Mouse (Mus musculus): ENCODE results near the gene Gm21885.
A peak's percentile ranks its signal among the peaks of the same experiment; 100 is the strongest.
"Not testable (repeated sequence)": the region's sequence is repeated elsewhere in the genome, so short reads cannot be mapped to it uniquely, and the experiment has no call there.

Gm21885 gene

GRCm38 (mm10) chr11:94281199-94282181 is at the start of gene Gm21885:
Gm21885 (plus strand) TSS chr11:94281873.
- no peak for DNase-seq (ENCODE audit: low spot score)

- DNase-seq (ENCODE audit: low spot score): no peak
These were observed 48.3 kb upstream of the Gm21885 start for GRCm38 (mm10) chr11:94233405-94233804.

- no peak for DNase-seq (ENCODE audit: low spot score)
These were observed 47.3 kb upstream of the Gm21885 start for GRCm38 (mm10) chr11:94234380-94234779.

- no peak for DNase-seq (ENCODE audit: low spot score)
These were observed 46.8 kb upstream of the Gm21885 start for GRCm38 (mm10) chr11:94234857-94235256.

- peak; percentile 81 for DNase-seq (ENCODE audit: low spot score)
These were observed 45.6 kb upstream of the Gm21885 start for GRCm38 (mm10) chr11:94236074-94236473.

- DNase-seq (ENCODE audit: low spot score): no peak
These were observed 42.9 kb upstream of the Gm21885 start for GRCm38 (mm10) chr11:94238786-94239185.

GRCm38 (mm10) chr11:94239706-94240105 is 42.0 kb upstream of the Gm21885 start:
- no peak for DNase-seq (ENCODE audit: low spot score)

GRCm38 (mm10) chr11:94242760-94243421 is 38.8 kb upstream of the Gm21885 start:
- DNase-seq (ENCODE audit: low spot score): no peak

- no peak for DNase-seq (ENCODE audit: low spot score)
These were observed 38.1 kb upstream of the Gm21885 start for GRCm38 (mm10) chr11:94243422-94244180.

- no peak for DNase-seq (ENCODE audit: low spot score)
These were observed 37.3 kb upstream of the Gm21885 start for GRCm38 (mm10) chr11:94244385-94244784.

GRCm38 (mm10) chr11:94245955-94246788 is 35.5 kb upstream of the Gm21885 start, which contains the start of gene Wfikkn2:
Wfikkn2 (minus strand) TSS chr11:94246005.
- DNase-seq (ENCODE audit: low spot score): no peak

- no peak for DNase-seq (ENCODE audit: low spot score)
These were observed 34.9 kb upstream of the Gm21885 start for GRCm38 (mm10) chr11:94246789-94247061.

GRCm38 (mm10) chr11:94253156-94253555 is 28.5 kb upstream of the Gm21885 start:
- no peak for DNase-seq (ENCODE audit: low spot score)

GRCm38 (mm10) chr11:94253691-94254090 is 28.0 kb upstream of the Gm21885 start:
- no peak for DNase-seq (ENCODE audit: low spot score)

GRCm38 (mm10) chr11:94255733-94256132 is 25.9 kb upstream of the Gm21885 start:
- DNase-seq (ENCODE audit: low spot score): no peak

- DNase-seq (ENCODE audit: low spot score): no peak
These were observed 23.7 kb upstream of the Gm21885 start for GRCm38 (mm10) chr11:94257987-94258386.

GRCm38 (mm10) chr11:94259814-94260213 is 21.9 kb upstream of the Gm21885 start:
- no peak for DNase-seq (ENCODE audit: low spot score)

- no peak for DNase-seq (ENCODE audit: low spot score)
These were observed 19.9 kb upstream of the Gm21885 start for GRCm38 (mm10) chr11:94261585-94262370.

GRCm38 (mm10) chr11:94265134-94265785 is 16.4 kb upstream of the Gm21885 start:
- peak; percentile 69 for DNase-seq (ENCODE audit: low spot score)

GRCm38 (mm10) chr11:94266155-94266554 is 15.5 kb upstream of the Gm21885 start:
- not testable (repeated sequence) for DNase-seq (ENCODE audit: low spot score)
